Mouse (Mus musculus): ENCODE measurements at regions not wholly inside any gene's neighbourhood (a gene's known extent, or its start where the extent isn't known, plus 50 kb on each side); places are given as distances from the start of the nearest gene placed in this dataset.

DNA sequence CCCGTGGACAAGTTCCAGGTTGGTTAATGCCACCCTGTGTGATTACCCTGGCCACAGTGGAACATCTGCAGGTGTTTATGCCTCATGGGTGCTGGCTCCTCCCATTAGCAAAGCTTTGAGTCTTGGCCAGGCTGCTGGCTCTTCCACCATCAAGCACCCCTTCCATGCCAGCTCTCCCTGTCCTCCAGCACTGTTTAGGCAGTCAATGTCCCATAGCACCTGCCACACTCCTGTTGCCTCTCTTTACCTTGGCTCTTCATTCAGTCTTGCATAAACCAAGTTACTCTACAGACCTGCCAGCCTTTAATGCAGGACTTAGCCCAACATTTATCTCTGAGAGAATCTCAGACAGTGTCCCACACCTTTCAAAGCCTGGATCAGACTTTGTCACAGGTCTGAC lies 614.2 kb upstream of the Id2 start:
- TF ChIP-seq POLR2A (IDR thresholded peaks at IDR 0.05; ENCODE audit: borderline replicate concordance, extremely low read depth, insufficient read depth, insufficient read length, poor library complexity, severe bottlenecking) (no peak), CTCF (IDR thresholded peaks at IDR 0.05; ENCODE audit: borderline replicate concordance, extremely low read depth, insufficient read depth, insufficient read length) (no peak)
